Mouse (Mus musculus): ENCODE results near the gene Cnr1.

Cnr1 gene

DNA sequence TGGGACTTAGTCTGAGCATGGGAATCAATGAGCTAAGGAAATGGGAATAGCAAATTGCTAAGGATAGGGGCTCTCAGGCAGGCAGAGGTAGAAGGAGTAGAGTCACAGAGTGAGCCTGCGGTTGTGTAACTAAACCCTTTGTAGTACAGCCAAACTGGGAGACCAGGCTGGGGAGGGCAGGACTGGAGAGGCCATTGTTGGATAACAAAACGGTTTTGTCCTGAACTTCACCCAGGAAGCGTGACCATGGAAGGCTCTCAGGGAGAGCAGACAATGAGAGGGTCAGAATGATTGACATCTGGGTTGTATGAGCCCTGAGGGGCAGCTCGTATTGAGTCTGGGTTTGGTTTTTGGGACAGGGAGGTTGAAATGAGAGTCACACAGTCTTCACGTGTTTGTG, 17.2 kb downstream of the Cnr1 start:
- no peak for DNase-seq (ENCODE audit: low read depth)

DNA sequence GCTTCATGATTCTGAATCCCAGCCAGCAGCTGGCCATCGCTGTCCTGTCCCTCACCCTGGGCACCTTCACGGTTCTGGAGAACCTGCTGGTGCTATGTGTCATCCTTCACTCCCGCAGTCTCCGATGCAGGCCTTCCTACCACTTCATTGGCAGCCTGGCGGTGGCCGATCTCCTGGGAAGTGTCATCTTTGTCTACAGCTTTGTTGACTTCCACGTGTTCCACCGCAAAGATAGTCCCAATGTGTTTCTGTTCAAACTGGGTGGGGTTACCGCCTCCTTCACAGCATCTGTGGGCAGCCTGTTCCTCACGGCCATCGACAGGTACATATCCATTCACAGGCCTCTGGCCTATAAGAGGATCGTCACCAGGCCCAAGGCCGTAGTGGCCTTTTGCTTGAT, 19.5 kb downstream of the Cnr1 start:
- DNase-seq (ENCODE audit: low read depth), result no peak

DNA sequence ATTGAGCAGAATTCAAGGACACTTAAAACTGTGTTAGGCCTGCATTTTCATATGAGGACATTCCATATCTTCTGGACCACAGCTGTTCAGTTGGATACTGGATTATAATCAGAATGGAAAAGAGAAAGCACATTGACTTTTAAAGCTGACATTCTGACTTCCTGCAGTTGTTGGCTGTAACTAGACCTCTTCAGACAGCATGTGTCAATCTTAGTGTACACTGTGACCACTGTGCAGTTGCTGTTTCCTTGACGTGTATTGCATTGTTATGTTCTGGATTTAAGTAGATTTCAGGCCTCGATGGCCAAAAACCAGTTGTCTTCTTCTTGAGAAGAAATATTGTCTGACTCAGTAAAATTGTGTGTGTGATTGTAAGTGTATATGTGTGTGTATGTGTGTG, 21.3 kb downstream of the Cnr1 start:
- no peak for DNase-seq (ENCODE audit: low read depth)

DNA sequence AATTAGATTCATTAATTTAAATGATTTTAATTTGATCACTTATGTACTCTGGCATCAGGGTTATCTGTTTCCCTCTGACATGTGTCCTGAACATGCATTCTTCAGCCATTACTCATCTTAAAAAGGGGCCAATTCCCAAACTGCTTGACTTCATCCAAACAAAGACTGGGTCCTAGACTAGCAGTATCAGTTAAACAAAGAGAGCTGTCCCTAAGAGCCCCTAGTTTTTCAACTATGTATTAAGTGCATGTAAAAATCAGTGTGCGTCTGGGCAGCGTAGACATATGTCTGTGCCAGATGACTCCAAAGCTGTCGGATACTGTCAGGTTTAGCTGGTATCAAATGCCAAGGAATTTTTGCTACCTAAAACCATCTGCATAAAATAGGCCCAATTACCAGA, 23.2 kb downstream of the Cnr1 start:
- DNase-seq (ENCODE audit: low read depth), result no peak

DNA sequence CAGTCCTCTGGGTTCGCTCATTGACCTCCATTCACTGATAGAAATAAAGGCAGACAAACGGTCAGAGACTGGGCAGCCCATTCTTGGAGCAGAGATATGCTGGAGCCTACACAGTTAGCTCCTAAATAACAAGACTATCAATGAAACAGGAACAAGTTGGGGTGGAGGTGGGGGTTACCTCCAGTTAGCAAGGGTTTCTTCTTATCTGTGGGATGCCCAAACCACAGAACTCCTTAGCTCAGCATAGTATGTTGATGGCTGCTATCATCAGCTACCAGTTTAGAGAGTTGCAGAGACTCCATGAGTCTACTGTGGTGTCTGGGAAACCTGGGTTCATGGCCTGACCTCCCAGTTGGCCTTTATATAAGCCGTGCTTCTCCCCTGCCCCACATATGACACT, 33.0 kb downstream of the Cnr1 start:
- no peak for DNase-seq (ENCODE audit: low read depth)

DNA sequence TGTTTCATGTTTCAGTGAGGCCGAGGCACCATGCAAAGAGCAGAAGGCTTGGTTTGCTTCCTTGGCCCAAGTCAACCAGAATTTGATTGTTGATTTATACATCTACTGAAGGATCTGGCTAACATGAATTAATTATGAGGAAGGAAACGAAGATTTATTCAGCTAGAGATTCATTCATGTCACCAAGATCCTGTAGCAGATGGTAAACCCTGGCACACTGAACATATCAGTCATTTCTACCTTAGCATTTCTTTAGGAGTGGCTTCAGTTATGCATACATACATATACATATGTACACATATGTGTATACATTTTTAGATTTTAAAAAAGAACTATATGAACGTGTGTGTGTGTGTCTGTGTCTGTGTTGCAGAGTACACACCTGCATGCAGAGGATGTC, 34.1 kb downstream of the Cnr1 start:
- no peak for DNase-seq (ENCODE audit: low read depth)

DNA sequence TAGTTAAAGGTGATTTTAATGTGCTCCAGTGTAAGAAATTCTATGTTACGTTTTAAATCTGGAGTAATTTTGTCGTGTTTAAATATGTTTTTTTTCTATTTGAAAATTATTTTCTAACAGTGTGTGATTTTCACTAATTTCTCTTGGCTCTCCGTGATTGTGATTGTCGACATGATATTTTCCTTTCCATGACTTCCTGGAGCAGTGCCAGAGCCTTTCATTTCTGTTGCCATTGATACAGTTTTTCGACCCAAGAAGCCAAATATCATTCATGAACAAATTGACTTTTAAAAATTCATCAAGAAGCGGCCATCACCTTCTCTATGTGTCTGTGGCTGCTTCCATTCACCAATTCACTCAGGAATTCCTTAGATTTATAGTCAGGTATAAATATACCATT, 35.4 kb downstream of the Cnr1 start:
- DNase-seq (ENCODE audit: low read depth), result no peak

DNA sequence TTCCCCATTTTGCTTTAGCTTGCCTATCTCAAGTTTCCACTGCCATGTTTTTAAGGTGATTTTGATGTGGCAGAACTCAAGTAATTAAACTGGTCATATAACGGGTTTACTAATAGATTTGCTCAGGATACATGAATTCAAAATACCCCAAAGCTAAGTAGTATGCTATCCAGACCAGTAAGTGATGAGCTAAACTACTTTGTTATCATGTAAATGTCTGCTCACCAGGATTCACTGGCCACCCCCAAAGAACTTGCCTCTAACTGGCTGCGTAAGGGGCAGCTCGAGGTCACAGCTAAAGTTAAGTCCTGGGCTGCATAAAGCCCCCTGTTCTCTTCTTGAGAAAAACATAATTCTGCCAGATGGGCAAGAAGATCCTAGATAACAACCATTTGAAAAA, 46.3 kb downstream of the Cnr1 start:
- no peak for DNase-seq (ENCODE audit: low read depth)

DNA sequence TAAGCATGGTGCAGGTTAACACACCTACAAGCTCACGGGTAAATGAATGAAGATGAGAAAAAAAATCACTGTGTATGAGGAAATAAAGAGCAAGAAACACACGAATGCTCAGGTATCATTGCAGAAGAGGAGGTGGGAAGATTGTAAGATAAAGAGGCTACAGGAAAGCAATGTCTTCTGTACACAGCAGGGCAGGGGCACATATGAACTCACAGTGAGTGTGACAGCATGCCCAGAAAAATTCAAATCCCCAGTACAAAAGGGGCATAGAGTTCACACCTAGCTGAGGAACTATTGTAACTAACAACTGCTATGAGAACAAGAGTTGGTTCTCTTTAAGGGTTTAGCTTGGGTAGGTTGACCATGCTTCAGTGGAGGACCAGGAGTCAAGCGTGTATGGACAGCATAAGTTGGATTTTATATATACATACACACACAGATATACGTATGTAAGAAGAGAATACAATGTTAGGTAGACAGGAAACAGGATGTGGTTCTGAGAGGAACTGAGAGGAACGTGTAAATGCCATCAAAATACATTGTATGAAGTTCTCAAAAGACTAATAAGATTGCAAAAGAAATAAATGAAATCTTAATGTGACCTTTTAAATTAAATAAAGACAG, 64.2 kb downstream of the Cnr1 start:
- DNase-seq (ENCODE audit: low read depth), result no peak

DNA sequence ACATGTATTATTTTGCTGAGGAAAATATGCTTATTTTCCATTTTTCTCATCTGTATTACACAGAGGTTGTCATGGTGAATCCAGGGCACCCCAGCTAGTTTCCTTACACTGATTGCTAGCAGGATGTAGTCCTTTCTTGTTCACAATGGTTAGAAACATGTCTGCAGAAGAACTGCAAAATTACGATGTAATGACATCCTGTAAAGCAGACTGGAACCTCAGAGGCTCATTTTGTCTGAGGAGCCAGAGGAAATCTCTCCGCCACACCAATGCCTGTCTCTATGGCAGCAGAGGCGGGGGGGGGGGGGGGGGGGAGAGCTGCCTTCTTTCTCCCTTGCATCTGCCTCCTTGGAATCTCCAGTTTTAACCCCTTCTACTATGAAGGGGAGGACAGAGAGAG, 68.3 kb downstream of the Cnr1 start:
- DNase-seq (ENCODE audit: low read depth), result no peak

DNA sequence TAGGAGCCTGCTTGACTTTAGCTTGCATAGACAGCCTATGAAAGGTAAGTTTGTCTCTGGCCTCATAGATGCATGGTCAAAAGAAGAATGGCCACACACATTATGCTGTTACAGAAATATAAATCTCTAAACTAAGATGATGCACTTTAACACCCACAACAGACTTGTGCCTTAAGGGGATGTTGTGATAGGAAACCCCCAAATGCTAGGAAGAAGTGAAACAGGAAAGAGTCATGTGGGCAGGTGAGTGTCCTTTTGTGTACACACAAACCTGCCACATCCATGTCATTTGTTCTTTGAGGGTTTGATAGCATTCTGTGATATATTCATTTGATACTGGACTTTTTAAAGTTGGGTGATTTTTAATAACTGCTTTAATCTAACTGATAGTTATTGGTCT, 72.0 kb downstream of the Cnr1 start:
- DNase-seq (ENCODE audit: low read depth), result no peak
